Mouse (Mus musculus): ENCODE measurements around the gene Rwdd3.

DNA sequence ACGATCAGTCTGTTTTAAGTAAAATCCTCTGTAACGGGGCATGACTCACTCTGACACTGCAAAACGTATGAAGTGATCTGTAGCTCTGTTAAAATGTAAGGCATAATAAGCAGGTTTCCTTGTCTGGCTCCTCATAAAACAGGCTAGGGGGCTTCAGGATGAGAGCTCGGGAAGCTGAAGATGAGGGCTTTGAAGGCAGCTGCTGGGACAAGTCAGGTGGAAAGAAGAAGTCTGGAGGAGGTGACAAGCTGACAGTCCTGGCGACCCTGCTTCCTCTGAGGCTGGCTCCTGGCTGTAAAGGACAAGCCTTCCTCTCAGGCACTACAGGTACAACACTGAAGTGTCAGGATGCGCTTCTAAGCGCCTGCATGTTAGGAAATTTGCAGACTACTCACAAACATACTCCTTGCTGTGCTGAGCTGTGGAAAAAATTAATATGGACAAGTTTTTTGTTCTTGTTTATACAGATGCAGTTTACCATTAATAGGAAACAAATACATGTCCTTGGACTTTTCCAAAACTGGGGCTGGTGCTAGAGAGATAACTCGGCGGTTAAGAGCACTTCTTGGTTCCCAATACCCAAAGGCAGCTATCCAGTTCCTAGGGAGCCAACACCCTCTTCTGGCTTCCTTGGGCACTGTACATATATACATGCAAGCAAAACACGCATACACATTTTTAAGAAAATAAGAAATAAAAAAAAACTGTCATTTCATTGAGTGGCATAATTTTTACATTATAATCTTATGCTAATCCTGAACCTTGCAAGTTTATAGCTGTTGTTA is 13.8 kb downstream of the Rwdd3 start:
- TF ChIP-seq CTCF (IDR thresholded peaks at IDR 0.05) = no peak
- no peak for TF ChIP-seq EP300 (IDR thresholded peaks at IDR 0.05; ENCODE audit: insufficient read depth, low read depth, low read length)
- TF ChIP-seq POLR2A (IDR thresholded peaks at IDR 0.05; ENCODE audit: insufficient read depth, low read depth, low read length) = no peak
